Mouse (Mus musculus) kidney, adult 2 months (tissue): ENCODE data around the gene Aox3.

Source experiments
- CTCF ChIP-seq: fragments of 200-500 bp; conservative IDR thresholded peaks from 2 replicates; pipeline ENCODE4 v1.5.1; 2011; ENCODE audit warnings: low read depth, mild to moderate bottlenecking, control low read depth, low read length, moderate library complexity, mixed read lengths; ENCODE audit not compliant: insufficient read depth, insufficient read length
- POLR2A ChIP-seq: fragments of 200-500 bp; IDR thresholded peaks from one replicate; pipeline ENCODE4 v1.6.1; 2011; ENCODE audit warnings: low read depth, low read length, control low read depth

DNA sequence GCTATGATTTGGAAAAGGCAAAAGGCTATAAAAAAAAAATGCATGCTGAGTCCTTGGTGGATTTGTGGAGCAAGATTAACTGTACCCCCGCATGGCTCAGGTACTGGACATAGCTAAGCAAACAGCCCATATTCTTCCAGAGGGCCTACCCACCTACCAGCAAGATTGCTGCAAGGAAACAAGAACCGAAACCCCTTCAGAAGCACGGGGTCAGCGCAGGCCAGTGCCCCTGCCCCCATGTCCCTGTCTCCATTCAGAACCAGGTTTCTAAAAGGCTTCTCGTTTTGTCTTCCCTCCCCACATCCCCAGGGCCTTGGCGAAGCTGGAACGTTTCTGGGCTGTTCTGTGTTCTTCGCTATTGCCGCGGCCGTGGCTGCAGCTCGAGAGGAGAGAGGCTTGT lies 81.4 kb downstream of the Aox3 start:
- no peak for TF ChIP-seq CTCF
- TF ChIP-seq POLR2A: no peak
